ENCODE assay signal across 8 mouse cellular contexts in genomic region chr15:96697901-96698657, GRCm38 (mm10). TPM values are rescaled to one million over a fixed set of nuclear protein-coding genes. Genes with fewer than 3 reads are reported as not detected.
DNase-seq lines count a peak whose midpoint lies in the region; ATAC-seq and TF ChIP-seq lines count a peak whose summit lies in the region.

No protein-coding gene starts in this region.

- no peak for DNase-seq in kidney, adult 2 months
- no peak for DNase-seq in kidney, adult 18-20 months
- no peak for DNase-seq in MEL (ENCODE audit: low read depth, low spot score)
- DNase-seq in kidney, postnatal 10 days: peak; percentile 53
- DNase-seq in midbrain, postnatal 0 days (ENCODE audit: low spot score): peak; percentile 22
- no peak for DNase-seq in layer of hippocampus, adult 11-12 months (ENCODE audit: low spot score)
- DNase-seq in layer of hippocampus, adult 9-10 months (ENCODE audit: low spot score): no peak

- H3K4me1 ChIP-seq in kidney, adult 2 months (ENCODE audit: control insufficient read depth, insufficient read depth, low read length): peaks cover 6% of the 10 kb centered on the region; the same call in 1 of the 2 replicates
- peaks cover 8 to 36% of the 10 kb centered on the region in 2 experiments; a peak in 3 of 4 replicates for H3K4me1 ChIP-seq in MEL (ENCODE audit: control insufficient read depth in 1 of 2, insufficient read depth in 2 of 2, low read length in 2 of 2)
- peaks cover 45% of the 10 kb centered on the region for H3K4me1 ChIP-seq in erythroblast, embryonic 14.5 days (ENCODE audit: control insufficient read depth)
- peaks cover 9% of the 10 kb centered on the region; the same call in 1 of the 2 replicates for H3K4me1 ChIP-seq in midbrain, postnatal 0 days (ENCODE audit: insufficient read depth, low read length)

- no peak for TF ChIP-seq CTCF in kidney, adult 2 months (conservative IDR thresholded peaks at IDR 0.05; ENCODE audit: insufficient read depth, insufficient read length, low read depth, low read length)
- TF ChIP-seq CTCF in MEL (IDR thresholded peaks at IDR 0.05 in 2 of 3, conservative IDR thresholded peaks at IDR 0.05 in 1 of 3; ENCODE audit: control insufficient read depth in 1 of 3, insufficient read depth in 1 of 3, low read depth in 2 of 3, low read length in 3 of 3, poor library complexity in 1 of 3, severe bottlenecking in 1 of 3): no peak
- TF ChIP-seq CTCF in midbrain, postnatal 0 days (IDR thresholded peaks at IDR 0.05): no peak; the same call in 1 of the 2 replicates

- peak overlapping the region; percentile 98 for H3K9ac ChIP-seq in MEL (ENCODE audit: control insufficient read depth, low read depth, low read length, poor library complexity, severe bottlenecking)
- H3K9ac ChIP-seq in midbrain, postnatal 0 days (replicated peaks; ENCODE audit: low read length, poor library complexity, severe bottlenecking): peak overlapping the region; percentile 98

- peaks cover 13% of the 10 kb centered on the region for H3K36me3 ChIP-seq in kidney, adult 2 months (ENCODE audit: control insufficient read depth, insufficient read depth, low read length)
- peaks cover 53 to 54% of the 10 kb centered on the region in 2 experiments for H3K36me3 ChIP-seq in MEL (ENCODE audit: control insufficient read depth in 1 of 2, insufficient read depth in 2 of 2, low read length in 2 of 2)
- peaks cover 56% of the 10 kb centered on the region for H3K36me3 ChIP-seq in erythroblast, embryonic 14.5 days (ENCODE audit: control insufficient read depth)
- H3K36me3 ChIP-seq in midbrain, postnatal 0 days (ENCODE audit: insufficient read depth, low read length): peaks cover 24% of the 10 kb centered on the region

- TF ChIP-seq RAD21 in MEL (IDR thresholded peaks at IDR 0.05; ENCODE audit: low read depth, low read length): no peak

- TF ChIP-seq POLR2A in kidney, adult 2 months (IDR thresholded peaks at IDR 0.05; ENCODE audit: low read depth, low read length): no peak
- TF ChIP-seq POLR2A in MEL (IDR thresholded peaks at IDR 0.05; ENCODE audit: control insufficient read depth in 1 of 2, insufficient read depth in 1 of 2, low read depth in 1 of 2, low read length in 2 of 2, poor library complexity in 1 of 2): peak in 1 of 2 experiments; percentile 3; a peak in 1 of 4 replicates

- 13% methylated on average over 19 of the region's 19 CpGs for WGBS in kidney, adult 2 months
- WGBS in midbrain, postnatal 0 days: 14% methylated on average over 19 of the region's 19 CpGs

- peak overlapping the region; percentile 55 for H3K4me2 ChIP-seq in midbrain, postnatal 0 days (ENCODE audit: low read depth, low read length, poor library complexity, severe bottlenecking)

- peak overlapping the region; percentile 69 for H3K4me3 ChIP-seq in kidney, adult 2 months (ENCODE audit: insufficient read depth, low read depth, low read length)
- H3K4me3 ChIP-seq in MEL (ENCODE audit: control insufficient read depth in 1 of 2, insufficient read depth in 1 of 2, low read depth in 2 of 2, low read length in 2 of 2): peak overlapping the region; percentile 74 to 86
- peak overlapping the region; percentile 97 for H3K4me3 ChIP-seq in erythroblast, embryonic 14.5 days (replicated peaks)
- H3K4me3 ChIP-seq in midbrain, postnatal 0 days (ENCODE audit: low read depth, low read length): peak overlapping the region; percentile 91

- H3K27me3 ChIP-seq in kidney, adult 2 months (replicated peaks; ENCODE audit: control insufficient read depth, insufficient read depth, low read length): no peaks in the 10 kb centered on the region
- no peaks in the 10 kb centered on the region for H3K27me3 ChIP-seq in MEL (ENCODE audit: control insufficient read depth in 1 of 2, insufficient read depth in 2 of 2, low read length in 2 of 2)
- peaks cover 25% of the 10 kb centered on the region for H3K27me3 ChIP-seq in erythroblast, embryonic 14.5 days (ENCODE audit: control insufficient read depth)
- no peaks in the 10 kb centered on the region for H3K27me3 ChIP-seq in midbrain, postnatal 0 days (ENCODE audit: insufficient read depth, low read length)

- peak overlapping the region; percentile 83 for H3K27ac ChIP-seq in kidney, adult 2 months (ENCODE audit: insufficient read depth, low read depth, low read length)
- H3K27ac ChIP-seq in MEL (ENCODE audit: control insufficient read depth, low read depth, low read length): peak overlapping the region; percentile 91
- H3K27ac ChIP-seq in midbrain, postnatal 0 days (ENCODE audit: low read depth, low read length): peak overlapping the region; percentile 99

- peaks cover 65% of the 10 kb centered on the region for H3K79me2 ChIP-seq in MEL (ENCODE audit: control insufficient read depth, insufficient read depth, low read length, poor library complexity)

- no peaks in the 10 kb centered on the region for H3K9me3 ChIP-seq in MEL (replicated peaks; ENCODE audit: insufficient read depth, low read length)
- no peaks in the 10 kb centered on the region for H3K9me3 ChIP-seq in erythroblast, embryonic 14.5 days (ENCODE audit: control insufficient read depth, low read length)
- H3K9me3 ChIP-seq in midbrain, postnatal 0 days (ENCODE audit: low read length): no peaks in the 10 kb centered on the region

- no peak for TF ChIP-seq EP300 in MEL (IDR thresholded peaks at IDR 0.05; ENCODE audit: low read depth in 1 of 2, low read length in 2 of 2)

- no peak for ATAC-seq in midbrain, postnatal 0 days (ENCODE audit: low FRiP score)

TF ChIP-seq in MEL, 35 proteins besides CTCF, POLR2A, EP300 and RAD21:
- TF ChIP-seq E2F4 (IDR thresholded peaks at IDR 0.05; ENCODE audit: borderline replicate concordance, low read depth, low read length) (no peak), ZNF384 (IDR thresholded peaks at IDR 0.05; ENCODE audit: low read depth, low read length) (peak; percentile 24; the same call in 1 of the 2 replicates)

RNA-seq across cellular contexts. Expression of gene Slc38a2, which starts 1.5 kb away (rescaled TPM):
- 24.9 and 30.0 TPM in 2 replicates for polyA plus RNA-seq in kidney, adult 2 months (2012; rRNA removed)
- 80.6 and 150 TPM in 2 replicates for total RNA-seq in MEL (2012; rRNA removed)
- 100 to 1,000 TPM; 177 to 590 TPM for polyA plus RNA-seq in MEL (2012; ENCODE audit: insufficient read depth in 1 of 2, insufficient read length in 2 of 2, low read depth in 1 of 2, low replicate concordance in 2 of 2, missing spikeins in 1 of 2)
- polyA plus RNA-seq in erythroblast, embryonic 14.5 days (2012): 0.98 and 1.0 TPM in 2 replicates
- 90.9 and 96.1 TPM in 2 replicates for total RNA-seq in midbrain, postnatal 0 days (2014; rRNA removed)
- polyA plus RNA-seq in midbrain, postnatal 0 days (2015; fragmentation: Nextera tagmentation; extraction: Ambion mirVana): 71.3 and 79.4 TPM in 2 replicates

RNA-seq across cellular contexts. Expression of gene Slc38a1, which starts 55.4 kb away (rescaled TPM):
- 4.2 and 8.0 TPM in 2 replicates for polyA plus RNA-seq in kidney, adult 2 months (2012; rRNA removed)
- not detected in 2 replicates for total RNA-seq in MEL (2012; rRNA removed)
- under 1 TPM in 1 of 2 experiments, not detected in 1; 0.03 TPM for polyA plus RNA-seq in MEL (2012; ENCODE audit: insufficient read depth in 1 of 2, insufficient read length in 2 of 2, low read depth in 1 of 2, low replicate concordance in 2 of 2, missing spikeins in 1 of 2)
- 0.43 and 0.55 TPM in 2 replicates for polyA plus RNA-seq in erythroblast, embryonic 14.5 days (2012)
- total RNA-seq in midbrain, postnatal 0 days (2014; rRNA removed): 75.2 and 90.4 TPM in 2 replicates
- polyA plus RNA-seq in midbrain, postnatal 0 days (2015; fragmentation: Nextera tagmentation; extraction: Ambion mirVana): 76.1 and 91.2 TPM in 2 replicates

Comparison
In these comparisons a context has a peak if more than half of its experiments do, and no peak if none do; other contexts are left out.
1. DNase-seq: peak in kidney, postnatal 10 days (single experiment) and midbrain, postnatal 0 days (single experiment); none in kidney, adult 2 months (single experiment), kidney, adult 18-20 months (single experiment), MEL (single experiment), layer of hippocampus, adult 11-12 months (single experiment) and layer of hippocampus, adult 9-10 months (single experiment).
2. RNA of gene Slc38a2, which starts 1.5 kb away (polyA plus RNA-seq): 177 to 590 TPM in MEL, 71.3 to 79.4 TPM in midbrain, postnatal 0 days and 24.9 to 30.0 TPM in kidney, adult 2 months; 0.98 to 1.0 TPM in erythroblast, embryonic 14.5 days; every median in the first group is over 10 times any median in the second.
3. Peak in every context shown above with its lines, with median percentiles within 50 percentile points of each other: H3K27ac ChIP-seq and H3K4me3 ChIP-seq.